ENCODE assay signal across 12 mouse cellular contexts in genomic region chr17:5316489-5316888, GRCm38 (mm10).
A peak's percentile ranks its signal among the peaks of the same experiment; 100 is the strongest.
DNase-seq lines count a peak whose midpoint lies in the region; ATAC-seq and TF ChIP-seq lines count a peak whose summit lies in the region.
"Had no signal": no experiment of that assay in that cellular context is flagged by ENCODE, and none has a peak within 500 bp of the region (broad histone marks: within the 10 kb centered on the region; RNA-seq: fewer than 3 reads in every experiment).

No protein-coding gene starts in this region.

- no peak overlapping the region for H3K4me3 ChIP-seq in gastrocnemius, adult 2 months
- no peak overlapping the region for H3K4me3 ChIP-seq in lung, embryonic 14.5 days (ENCODE audit: low read depth, low read length)
- H3K4me3 ChIP-seq in megakaryocyte, embryonic 14.5 days (replicated peaks): peak overlapping the region; percentile 56
- H3K4me3 ChIP-seq: heart, embryonic 15.5 days; limb, embryonic 15.5 days; myocyte had no signal

- no peak for ATAC-seq in lung, embryonic 14.5 days (ENCODE audit: insufficient read depth)

- H3K9ac ChIP-seq in lung, embryonic 14.5 days: no peak overlapping the region
- H3K9ac ChIP-seq: heart, embryonic 15.5 days; limb, embryonic 15.5 days had no signal

- no peak for DNase-seq in gastrocnemius, adult 2 months
- DNase-seq in gastrocnemius, adult 8-10 months (ENCODE audit: low spot score in 2 of 2): no peak
- DNase-seq in lung, embryonic 14.5 days: no peak
- DNase-seq in lung, adult 18-20 months: no peak
- peak; percentile 44 for DNase-seq in R1 (ENCODE audit: low read depth, low spot score)
- DNase-seq in adrenal gland, postnatal 36 days: no peak
- no peak for DNase-seq in cerebellum, postnatal 36 days
- DNase-seq: cerebellum, postnatal 10 days had no signal

- peak; percentile 51 for TF ChIP-seq CTCF in gastrocnemius, adult 2 months (IDR thresholded peaks at IDR 0.05)
- peak; percentile 36; the same call in 1 of the 2 replicates for TF ChIP-seq CTCF in lung, embryonic 14.5 days (IDR thresholded peaks at IDR 0.05; ENCODE audit: low read depth)

- H3K9me3 ChIP-seq in lung, embryonic 14.5 days (ENCODE audit: low read depth, low read length): no peaks in the 10 kb centered on the region
- no peaks in the 10 kb centered on the region for H3K9me3 ChIP-seq in megakaryocyte, embryonic 14.5 days
- H3K9me3 ChIP-seq: heart, embryonic 15.5 days; limb, embryonic 15.5 days had no signal

- intact Hi-C loops in gastrocnemius, adult 2 months (cut with DNase I): loop anchor here (5.0 kb wide), 1 partner anchor 64 kb away; no protein-coding TSS in a partner anchor

- H3K27me3 ChIP-seq in lung, embryonic 14.5 days (ENCODE audit: insufficient read depth, low read length): no peaks in the 10 kb centered on the region
- H3K27me3 ChIP-seq in megakaryocyte, embryonic 14.5 days (replicated peaks): no peaks in the 10 kb centered on the region
- H3K27me3 ChIP-seq: heart, embryonic 15.5 days; limb, embryonic 15.5 days had no signal

- H3K4me1 ChIP-seq in lung, embryonic 14.5 days (ENCODE audit: insufficient read depth): no peaks in the 10 kb centered on the region
- peaks cover 65% of the 10 kb centered on the region for H3K4me1 ChIP-seq in megakaryocyte, embryonic 14.5 days
- H3K4me1 ChIP-seq: limb, embryonic 15.5 days had no signal

- H3K27ac ChIP-seq in gastrocnemius, adult 2 months: no peak overlapping the region
- no peak overlapping the region for H3K27ac ChIP-seq in lung, embryonic 14.5 days (ENCODE audit: low read depth)
- H3K27ac ChIP-seq: heart, embryonic 15.5 days; limb, embryonic 15.5 days had no signal

- peaks cover 51% of the 10 kb centered on the region for H3K36me3 ChIP-seq in lung, embryonic 14.5 days (ENCODE audit: insufficient read depth)
- H3K36me3 ChIP-seq in megakaryocyte, embryonic 14.5 days (replicated peaks; ENCODE audit: low read length): peaks cover 85% of the 10 kb centered on the region

- no peak overlapping the region for H3K4me2 ChIP-seq in lung, embryonic 14.5 days
- H3K4me2 ChIP-seq: heart, embryonic 15.5 days; limb, embryonic 15.5 days had no signal

- WGBS in lung, embryonic 14.5 days: 81% methylated on average over 7 of the region's 7 CpGs
